9 mouse cellular contexts compared by ENCODE assay signal in the genomic region with DNA sequence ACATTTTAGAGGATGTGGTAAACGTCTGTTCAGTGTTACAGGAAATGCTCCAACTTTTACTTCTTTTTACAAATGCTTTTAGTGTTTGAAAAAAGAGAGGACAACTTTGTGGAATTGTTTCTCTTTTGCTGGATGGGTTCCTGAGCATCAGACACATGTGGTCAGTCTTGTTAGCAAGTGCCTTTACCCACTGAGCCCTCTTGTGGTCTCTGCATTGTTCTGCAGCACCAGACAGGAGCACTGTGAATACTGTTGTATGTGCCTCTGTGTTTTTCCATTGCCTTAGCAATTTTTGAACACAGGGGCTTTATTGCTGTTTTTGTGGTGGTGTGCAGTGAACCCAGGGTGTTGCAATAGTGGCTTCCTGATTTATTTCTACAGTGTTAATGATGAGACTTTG. TPM values are rescaled to one million over a fixed set of nuclear protein-coding genes. Genes with fewer than 3 reads are reported as not detected.
A peak's percentile ranks its signal among the peaks of the same experiment; 100 is the strongest.
DNase-seq lines count a peak whose midpoint lies in the region; ATAC-seq and TF ChIP-seq lines count a peak whose summit lies in the region.
"Had no signal": no experiment of that assay in that cellular context is flagged by ENCODE, and none has a peak within 500 bp of the region (broad histone marks: within the 10 kb centered on the region; RNA-seq: fewer than 3 reads in every experiment).

No protein-coding gene starts in this region.

- no peak for ATAC-seq in liver, embryonic 14.5 days (ENCODE audit: insufficient read depth)
- no peak for ATAC-seq in liver, embryonic 11.5 days (replicated peaks; ENCODE audit: low FRiP score)
- ATAC-seq in forebrain, embryonic 12.5 days (ENCODE audit: low FRiP score): peak; percentile 49; the same call in 1 of the 2 replicates
- no peak for ATAC-seq in limb, embryonic 14.5 days (ENCODE audit: low FRiP score, low read depth)

- H3K36me3 ChIP-seq in liver, embryonic 14.5 days (replicated peaks; ENCODE audit: control insufficient read depth, insufficient read depth, low read depth): peaks cover 54% of the 10 kb centered on the region
- peaks cover 36% of the 10 kb centered on the region for H3K36me3 ChIP-seq in liver, embryonic 11.5 days (ENCODE audit: control insufficient read depth, insufficient read depth, low read length)
- H3K36me3 ChIP-seq in forebrain, embryonic 12.5 days (replicated peaks): peaks cover 45% of the 10 kb centered on the region
- peaks cover 73% of the 10 kb centered on the region for H3K36me3 ChIP-seq in limb, embryonic 14.5 days (ENCODE audit: control insufficient read depth, insufficient read depth, low read length)

- 42% methylated on average over 1 of the region's 1 CpGs for WGBS in liver, embryonic 14.5 days (ENCODE audit: insufficient replicate concordance)
- 59% methylated on average over 1 of the region's 1 CpGs for WGBS in liver, embryonic 11.5 days
- 83% methylated on average over 1 of the region's 1 CpGs for WGBS in forebrain, embryonic 12.5 days
- WGBS in limb, embryonic 14.5 days: 63% methylated on average over 1 of the region's 1 CpGs

- H3K4me1 ChIP-seq in liver, embryonic 14.5 days (replicated peaks; ENCODE audit: control insufficient read depth in 2 of 2, insufficient read depth in 2 of 2, low read length in 1 of 2): peaks cover 0 to 3% of the 10 kb centered on the region in 2 experiments; a peak in 1 of 4 replicates
- no peaks in the 10 kb centered on the region for H3K4me1 ChIP-seq in liver, embryonic 11.5 days (replicated peaks; ENCODE audit: control insufficient read depth, insufficient read depth, low read length)
- H3K4me1 ChIP-seq in forebrain, embryonic 12.5 days: no peaks in the 10 kb centered on the region
- no peaks in the 10 kb centered on the region for H3K4me1 ChIP-seq in limb, embryonic 14.5 days (ENCODE audit: control insufficient read depth, insufficient read depth, low read length)
- H3K4me1 ChIP-seq: heart, embryonic 13.5 days had no signal

- peak; percentile 53 for TF ChIP-seq CTCF in liver, embryonic 14.5 days (IDR thresholded peaks at IDR 0.05; ENCODE audit: low read depth)

- H3K27me3 ChIP-seq in liver, embryonic 14.5 days (ENCODE audit: control insufficient read depth, insufficient read depth, low read length): no peaks in the 10 kb centered on the region
- H3K27me3 ChIP-seq in liver, embryonic 11.5 days (replicated peaks; ENCODE audit: control insufficient read depth, insufficient read depth, low read length): no peaks in the 10 kb centered on the region
- no peaks in the 10 kb centered on the region for H3K27me3 ChIP-seq in forebrain, embryonic 12.5 days
- H3K27me3 ChIP-seq in limb, embryonic 14.5 days (ENCODE audit: control insufficient read depth, insufficient read depth, low read length): no peaks in the 10 kb centered on the region
- H3K27me3 ChIP-seq: heart, embryonic 13.5 days had no signal

- no peaks in the 10 kb centered on the region for H3K9me3 ChIP-seq in liver, embryonic 14.5 days (ENCODE audit: control insufficient read depth, low read length)
- no peaks in the 10 kb centered on the region for H3K9me3 ChIP-seq in liver, embryonic 11.5 days (ENCODE audit: control insufficient read depth, low read length)
- no peaks in the 10 kb centered on the region for H3K9me3 ChIP-seq in forebrain, embryonic 12.5 days
- no peaks in the 10 kb centered on the region for H3K9me3 ChIP-seq in limb, embryonic 14.5 days (ENCODE audit: control insufficient read depth, low read length)
- H3K9me3 ChIP-seq: heart, embryonic 13.5 days had no signal

- no peak for TF ChIP-seq POLR2A in limb, embryonic 14.5 days (IDR thresholded peaks at IDR 0.05; ENCODE audit: borderline replicate concordance, extremely low read depth, insufficient read depth, insufficient read length)

- H3K4me3 ChIP-seq in liver, embryonic 14.5 days (ENCODE audit: insufficient read depth in 1 of 2, low read depth in 2 of 2, low read length in 2 of 2): no peak overlapping the region
- no peak overlapping the region for H3K4me3 ChIP-seq in liver, embryonic 11.5 days (ENCODE audit: low read depth, low read length)
- H3K4me3 ChIP-seq in forebrain, embryonic 12.5 days (replicated peaks): no peak overlapping the region
- H3K4me3 ChIP-seq in limb, embryonic 14.5 days (replicated peaks; ENCODE audit: low read length): no peak overlapping the region
- H3K4me3 ChIP-seq: heart, embryonic 13.5 days had no signal

- peak; percentile 5 to 8 for DNase-seq in adrenal gland, postnatal 36 days
- no peak for DNase-seq in adrenal gland, adult 18-20 months (ENCODE audit: low spot score in 2 of 2)
- no peak for DNase-seq in liver, embryonic 14.5 days (ENCODE audit: low read depth in 3 of 3, low spot score in 3 of 3)
- no peak for DNase-seq in liver, embryonic 11.5 days (ENCODE audit: low spot score)
- peak; percentile 54 for DNase-seq in limb, embryonic 14.5 days (ENCODE audit: low spot score)
- peak; percentile 53 for DNase-seq in retina, postnatal 1 day
- DNase-seq in yolk sac, embryonic 10.5 days (ENCODE audit: low spot score): no peak

- H3K4me2 ChIP-seq in liver, embryonic 14.5 days (ENCODE audit: low read depth): no peak overlapping the region
- H3K4me2 ChIP-seq in liver, embryonic 11.5 days: no peak overlapping the region
- no peak overlapping the region for H3K4me2 ChIP-seq in forebrain, embryonic 12.5 days
- no peak overlapping the region for H3K4me2 ChIP-seq in limb, embryonic 14.5 days (replicated peaks; ENCODE audit: low read depth, low read length, severe bottlenecking)
- H3K4me2 ChIP-seq: heart, embryonic 13.5 days had no signal

- no peak for TF ChIP-seq EP300 in liver, embryonic 14.5 days (IDR thresholded peaks at IDR 0.05; ENCODE audit: low read depth)

- H3K27ac ChIP-seq in liver, embryonic 14.5 days: no peak overlapping the region
- H3K27ac ChIP-seq in liver, embryonic 11.5 days (ENCODE audit: low read depth, low read length): no peak overlapping the region
- H3K27ac ChIP-seq in forebrain, embryonic 12.5 days: no peak overlapping the region
- H3K27ac ChIP-seq in limb, embryonic 14.5 days (replicated peaks; ENCODE audit: low read depth, low read length): no peak overlapping the region
- H3K27ac ChIP-seq: heart, embryonic 13.5 days had no signal

- no peak overlapping the region for H3K9ac ChIP-seq in liver, embryonic 14.5 days (replicated peaks)
- no peak overlapping the region for H3K9ac ChIP-seq in liver, embryonic 11.5 days (ENCODE audit: low read depth, low read length)
- no peak overlapping the region for H3K9ac ChIP-seq in forebrain, embryonic 12.5 days
- no peak overlapping the region for H3K9ac ChIP-seq in limb, embryonic 14.5 days (ENCODE audit: low read depth, low read length, severe bottlenecking)
- H3K9ac ChIP-seq: heart, embryonic 13.5 days had no signal

RNA-seq across cellular contexts. Expression of a gene that starts 39.4 kb away (rescaled TPM):
- total RNA-seq in adrenal gland, postnatal 36 days (2021): 100 to 1,000 TPM; 280 to 291 TPM
- total RNA-seq in adrenal gland, adult 18-20 months (2021): 100 to 1,000 TPM; 223 to 263 TPM
- 28.8 and 42.4 TPM in 2 replicates for polyA plus RNA-seq in liver, embryonic 14.5 days (2012; rRNA removed)
- 74.1 and 83.9 TPM in 2 replicates for polyA plus RNA-seq in liver, embryonic 14.5 days (2014; fragmentation: Nextera tagmentation; extraction: Ambion mirVana)
- 194 and 220 TPM in 2 replicates for polyA plus RNA-seq in liver, embryonic 11.5 days (2014; fragmentation: Nextera tagmentation; extraction: Ambion mirVana)
- polyA plus RNA-seq in forebrain, embryonic 12.5 days (2016; fragmentation: Nextera tagmentation; extraction: Ambion mirVana): 128 and 140 TPM in 2 replicates
- polyA plus RNA-seq in limb, embryonic 14.5 days (2012; rRNA removed): 166 and 189 TPM in 2 replicates
- polyA plus RNA-seq in limb, embryonic 14.5 days (2014; fragmentation: Nextera tagmentation; extraction: Ambion mirVana): 289 and 290 TPM in 2 replicates

Comparison
In these comparisons a context has a peak if more than half of its experiments do, and no peak if none do; other contexts are left out.
1. DNase-seq: peak in adrenal gland, postnatal 36 days (2 of 2), limb, embryonic 14.5 days (single experiment) and retina, postnatal 1 day (single experiment); none in adrenal gland, adult 18-20 months (0 of 2), liver, embryonic 14.5 days (0 of 3), liver, embryonic 11.5 days (single experiment) and yolk sac, embryonic 10.5 days (single experiment).